Mouse (Mus musculus) lung, adult 2 months (tissue): Measurements from ENCODE around the gene Pih1d2.

Experiments
- CTCF ChIP-seq: fragments of 200-500 bp; IDR thresholded peaks from 2 replicates; pipeline ENCODE4 v1.5.1; 2011; ENCODE audit warnings: mild to moderate bottlenecking, low read length, control low read depth; ENCODE audit not compliant: insufficient read depth
- POLR2A ChIP-seq: fragments of 200-500 bp; IDR thresholded peaks from 2 replicates; pipeline ENCODE4 v1.6.1; 2011; ENCODE audit warnings: low read depth, mild to moderate bottlenecking, control low read depth, low read length, borderline replicate concordance; ENCODE audit errors: extremely low read depth

DNA sequence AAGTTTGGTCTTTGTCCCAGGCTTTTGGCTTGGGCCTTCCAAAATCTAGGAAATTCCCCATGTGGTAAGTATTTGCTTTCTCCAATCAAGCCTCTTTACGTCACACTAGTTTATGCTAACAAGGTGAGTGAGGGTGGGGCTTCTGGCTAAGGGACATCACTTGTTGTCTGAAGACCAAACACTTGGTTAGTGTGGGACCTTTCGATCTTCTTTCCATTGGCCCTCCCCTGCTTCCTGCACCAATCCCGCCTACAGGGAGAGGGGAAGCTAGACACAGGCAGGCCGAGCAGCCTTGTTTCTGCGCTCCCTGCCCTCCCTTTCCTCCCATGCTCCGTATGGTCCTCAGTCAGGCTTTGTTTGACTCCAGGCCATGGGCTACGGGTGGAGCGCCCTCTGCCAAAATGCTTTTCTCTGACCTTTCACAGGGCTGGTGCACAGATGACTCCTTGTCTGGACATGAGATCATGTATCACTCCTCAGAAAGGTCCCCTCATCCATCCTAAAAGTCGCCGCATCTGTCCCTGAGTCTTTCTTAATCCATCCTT lies 29.8 kb downstream of the Pih1d2 start:
- TF ChIP-seq CTCF (no peak), POLR2A (no peak)
